Mouse (Mus musculus) layer of hippocampus, postnatal 14 days (tissue): Measurements from ENCODE around the gene Adgrl1. TPM values are rescaled to one million over a fixed set of nuclear protein-coding genes. Genes with fewer than 3 reads are reported as not detected.

ENCODE experiments used
- DNase-seq, 2 experiments: peaks; one replicate each; pipeline ENCODE4 v3.0.0; 2021 to 2022; ENCODE audit warnings: low spot score in 2 of 2, mixed read lengths in 1 of 2
- microRNA-seq, 2 experiments: library from miRNA; unstranded; fragments of <30 nt; microRNA quantifications; one replicate each; pipeline ENCODE4 v1.2.0; 2021
- total RNA-seq, 2 experiments: library from RNA; stranded (reverse); gene quantifications; 2 replicates each; pipeline ENCODE4 v1.2.3; 2021

The Adgrl1 gene
- total RNA-seq, 2 experiments from 2014 or later = 345 to 352 TPM

- DNase-seq = no peak
Measured at GRCm38 (mm10) chr8:83989243-83989642, 89.3 kb downstream of the Adgrl1 start.

- DNase-seq = no peak
Measured at GRCm38 (mm10) chr8:83990170-83990569, 90.3 kb downstream of the Adgrl1 start.

Small RNA genes within 50 kb of the gene (microRNA-seq; reads per million reads assigned to microRNA genes)
- gene Gm44330 = 0 reads per million in 2 experiments
- 0 to 1.7 reads per million in 2 experiments for gene Gm44450

Other genes with a start within 250 kb of the Adgrl1 start
- gene Gipc1, start 247.4 kb upstream of the Adgrl1 start, total RNA-seq = 10 to 100 TPM; 77.9 to 78.5 TPM
- gene Ptger1, start 233.4 kb upstream of the Adgrl1 start, total RNA-seq = 1 to 10 TPM; 1.3 to 1.9 TPM
- 10 to 100 TPM; 53.6 TPM for gene Pkn1, start 200.9 kb upstream of the Adgrl1 start, total RNA-seq
- 10 to 100 TPM; 17.9 to 19.2 TPM for gene Ddx39, start 184.9 kb upstream of the Adgrl1 start, total RNA-seq
- gene Adgre5, start 158.8 kb upstream of the Adgrl1 start, total RNA-seq = 10 to 100 TPM; 11.9 to 12.6 TPM
- under 1 TPM; 0.17 to 0.25 TPM for gene Gm10644, start 55.1 kb downstream of the Adgrl1 start, total RNA-seq
- 1 to 10 TPM; 1.1 TPM for gene Asf1b, start 55.4 kb downstream of the Adgrl1 start, total RNA-seq
- 100 to 1,000 TPM; 261 to 268 TPM for gene Prkaca, start 72.9 kb downstream of the Adgrl1 start, total RNA-seq
- 10 to 100 TPM; 51.0 to 52.7 TPM for gene Samd1, start 97.6 kb downstream of the Adgrl1 start, total RNA-seq
- 1 to 10 TPM in 1 of 2 experiments, under 1 TPM in 1; 0.39 to 1.2 TPM for gene 1700067K01Rik, start 101.4 kb downstream of the Adgrl1 start, total RNA-seq
- gene 2210011C24Rik, start 112.1 kb downstream of the Adgrl1 start, total RNA-seq = 1 to 10 TPM; 2.5 to 2.8 TPM
- gene Palm3, start 121.4 kb downstream of the Adgrl1 start, total RNA-seq = 1 to 10 TPM; 4.1 to 7.9 TPM
- gene Il27ra, start 142.5 kb downstream of the Adgrl1 start, total RNA-seq = 1 to 10 TPM; 1.6 to 1.8 TPM
- gene Rln3, start 144.9 kb downstream of the Adgrl1 start, total RNA-seq = not detected
- 1 to 10 TPM; 4.7 to 5.0 TPM for gene Gm10643, start 165.0 kb downstream of the Adgrl1 start, total RNA-seq
- gene Rfx1, start 166.7 kb downstream of the Adgrl1 start, total RNA-seq = 10 to 100 TPM; 20.1 to 21.0 TPM
- gene Dcaf15, start 204.7 kb downstream of the Adgrl1 start, total RNA-seq = 10 to 100 TPM; 20.5 to 21.9 TPM
- gene Podnl1, start 225.9 kb downstream of the Adgrl1 start, total RNA-seq = not detected
- 10 to 100 TPM; 46.9 to 53.9 TPM for gene Cc2d1a, start 247.8 kb downstream of the Adgrl1 start, total RNA-seq
- 1 to 10 TPM; 1.1 TPM for gene 4930432K21Rik, start 247.9 kb downstream of the Adgrl1 start, total RNA-seq